Comparison of ENCODE assay signal across 15 mouse cellular contexts in the genomic region with DNA sequence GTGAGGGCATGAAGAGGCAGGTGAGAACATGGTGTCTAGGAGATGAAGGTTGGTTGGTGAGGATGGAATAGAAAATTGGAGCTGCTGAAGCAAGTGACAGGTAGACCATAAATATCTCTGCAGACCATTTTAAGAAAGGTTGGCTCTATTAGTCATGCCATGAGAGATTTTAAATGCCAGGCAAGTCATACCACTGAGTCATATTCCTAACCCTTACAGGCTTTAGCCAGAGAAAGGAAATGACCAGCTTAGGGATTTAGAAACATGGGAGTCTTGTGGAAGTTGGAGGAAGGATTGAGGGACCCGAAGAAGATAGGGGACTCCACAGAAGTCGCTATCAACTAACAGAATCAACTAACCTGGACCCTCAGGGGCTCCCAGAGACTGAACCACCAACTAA. TPM values are rescaled to one million over a fixed set of nuclear protein-coding genes. Genes with fewer than 3 reads are reported as not detected.
"Had no signal": no experiment of that assay in that cellular context is flagged by ENCODE, and none has a peak within 500 bp of the region (broad histone marks: within the 10 kb centered on the region; RNA-seq: fewer than 3 reads in every experiment).

No protein-coding gene starts in this region.

- DNase-seq: gastrocnemius, adult 2 months; gastrocnemius, postnatal 10 days; gastrocnemius, postnatal 25 days; heart, adult 18-20 months; heart, postnatal 10 days; heart, postnatal 4 days; kidney, adult 18-20 months; kidney, adult 8-10 months; kidney, postnatal 10 days; kidney, postnatal 25 days; kidney, postnatal 4 days; liver; liver, embryonic 13.5 days had no signal

RNA-seq across cellular contexts. Expression of a gene that starts 35.8 kb away (rescaled TPM):
- total RNA-seq: granulocyte monocyte progenitor cell, adult 5-6 weeks; heart, adult 18-20 months; heart, postnatal 25 days had no signal
